Mouse (Mus musculus): ENCODE measurements around the gene Tsn.

Tsn gene

GRCm38 (mm10) chr1:118311622-118312326 is at the start of gene Tsn:
TSS of gene Tsn (minus strand) at chr1:118311739.
- DNase-seq (ENCODE audit: low spot score): no peak

GRCm38 (mm10) chr1:118359071-118359761 is 47.7 kb upstream of the Tsn start:
- DNase-seq (ENCODE audit: low spot score): no peak

- DNase-seq (ENCODE audit: low spot score): no peak
These were observed 38.4 kb upstream of the Tsn start for GRCm38 (mm10) chr1:118349922-118350321.

- no peak for DNase-seq (ENCODE audit: low spot score)
These were observed 32.3 kb upstream of the Tsn start for GRCm38 (mm10) chr1:118343649-118344435.

GRCm38 (mm10) chr1:118337921-118338320 is 26.4 kb upstream of the Tsn start:
- DNase-seq (ENCODE audit: low spot score): no peak

- DNase-seq (ENCODE audit: low spot score): no peak
These were observed 24.3 kb upstream of the Tsn start for GRCm38 (mm10) chr1:118335847-118336246.

- DNase-seq (ENCODE audit: low spot score): no peak
These were observed 23.5 kb upstream of the Tsn start for GRCm38 (mm10) chr1:118334749-118335713.

GRCm38 (mm10) chr1:118321661-118322201 is 10.2 kb upstream of the Tsn start, which contains the start of gene Nifk:
TSS of gene Nifk (plus strand) at chr1:118321839.
- DNase-seq (ENCODE audit: low spot score): peak; percentile 92

GRCm38 (mm10) chr1:118320696-118321095 is 9.2 kb upstream of the Tsn start:
- DNase-seq (ENCODE audit: low spot score): peak; percentile 18

GRCm38 (mm10) chr1:118310780-118311621 is 538 bp downstream of the Tsn start:
- DNase-seq (ENCODE audit: low spot score): peak; percentile 87

GRCm38 (mm10) chr1:118297719-118298118 is 13.8 kb downstream of the Tsn start:
- no peak for DNase-seq (ENCODE audit: low spot score)

GRCm38 (mm10) chr1:118296673-118297072 is 14.9 kb downstream of the Tsn start:
- DNase-seq (ENCODE audit: low spot score): no peak

- DNase-seq (ENCODE audit: low spot score): no peak
These were observed 16.7 kb downstream of the Tsn start for GRCm38 (mm10) chr1:118294826-118295225.

- no peak for DNase-seq (ENCODE audit: low spot score)
These were observed 17.3 kb downstream of the Tsn start for GRCm38 (mm10) chr1:118294192-118294591.

GRCm38 (mm10) chr1:118292291-118292690 is 19.2 kb downstream of the Tsn start:
- DNase-seq (ENCODE audit: low spot score): no peak

GRCm38 (mm10) chr1:118275139-118275538 is 36.4 kb downstream of the Tsn start:
- no peak for DNase-seq (ENCODE audit: low spot score)

GRCm38 (mm10) chr1:118251931-118252330 is 59.6 kb downstream of the Tsn start:
- DNase-seq (ENCODE audit: low spot score): no peak

Measured in urinary bladder, postnatal 14 days (tissue).